Mouse (Mus musculus) ES-Bruce4 (cell line): ENCODE results near the gene Itga10. TPM values are rescaled to one million over a fixed set of nuclear protein-coding genes. Genes with fewer than 3 reads are reported as not detected.

Source experiments
- H3K27ac ChIP-seq: 2 replicates; pipeline ENCODE4 v1.5.1; 2012; ENCODE audit warnings: low read length, inconsistent platforms; ENCODE audit not compliant: insufficient read depth
- H3K27me3 ChIP-seq: 2 replicates; pipeline ENCODE4 v1.6.1; 2012; ENCODE audit warnings: mild to moderate bottlenecking, low read length, inconsistent platforms; ENCODE audit not compliant: control insufficient read depth, poor library complexity, insufficient read depth, severe bottlenecking
- H3K36me3 ChIP-seq: 2 replicates; pipeline ENCODE4 v1.6.1; 2012; ENCODE audit warnings: inconsistent platforms, mild to moderate bottlenecking, low read length, moderate library complexity; ENCODE audit not compliant: control insufficient read depth, poor library complexity, insufficient read depth, severe bottlenecking
- H3K4me1 ChIP-seq: one replicate; pipeline ENCODE4 v1.8.1; 2011; ENCODE audit warnings: low read length; ENCODE audit not compliant: control insufficient read depth, insufficient read depth
- H3K4me3 ChIP-seq: 2 replicates; pipeline ENCODE4 v1.5.1; 2011; ENCODE audit warnings: low read depth, mild to moderate bottlenecking, low read length
- H3K9ac ChIP-seq: 2 replicates; pipeline ENCODE4 v1.6.1; 2012; ENCODE audit warnings: low read depth, mild to moderate bottlenecking, inconsistent platforms; ENCODE audit not compliant: poor library complexity, severe bottlenecking
- H3K9me3 ChIP-seq: replicated peaks from 2 replicates; pipeline ENCODE4 v1.6.1; 2012; ENCODE audit warnings: mild to moderate bottlenecking, low read length, inconsistent platforms; ENCODE audit not compliant: control insufficient read depth, poor library complexity, insufficient read depth, severe bottlenecking
- CTCF ChIP-seq: IDR thresholded peaks from one replicate; pipeline ENCODE4 v1.8.1; 2011; ENCODE audit warnings: low read depth, low read length
- EP300 ChIP-seq: IDR thresholded peaks from 2 replicates; pipeline ENCODE4 v1.6.1; 2011; ENCODE audit warnings: low read depth, low read length; ENCODE audit not compliant: insufficient read depth
- POLR2A ChIP-seq: IDR thresholded peaks from one replicate; pipeline ENCODE4 v1.8.1; 2011; ENCODE audit warnings: low read length; ENCODE audit not compliant: insufficient read depth
- polyA plus RNA-seq: library from polyadenylated mRNA; stranded (reverse); fragments of >200 nt; gene quantifications from 2 replicates; pipeline ENCODE4 v1.2.4, GENCODE M21; 2011; ENCODE audit warnings: low read depth; ENCODE audit not compliant: missing spikeins, insufficient read depth, insufficient read length

Gene Itga10
- polyA plus RNA-seq, 1 experiment, result 1.1 TPM

- H3K9me3 ChIP-seq, result no peaks in the 10 kb centered on the region
- peak overlapping the region; percentile 61 for H3K9ac ChIP-seq
- TF ChIP-seq EP300 (peak; percentile 96), CTCF (no peak)
- H3K36me3 ChIP-seq, result no peaks in the 10 kb centered on the region
- H3K27me3 ChIP-seq, result no peaks in the 10 kb centered on the region
- peak overlapping the region; percentile 26 for H3K4me3 ChIP-seq
- H3K27ac ChIP-seq, result peak overlapping the region; percentile 99
- peaks cover 12% of the 10 kb centered on the region for H3K4me1 ChIP-seq
Observed at GRCm38 (mm10) chr3:96674442-96674841, 29.1 kb downstream of the Itga10 start.

- Histone ChIP-seq H3K9me3 (no peaks in the 10 kb centered on the region), H3K36me3 (no peaks in the 10 kb centered on the region), H3K27me3 (no peaks in the 10 kb centered on the region), H3K4me1 (peaks cover 13% of the 10 kb centered on the region), H3K27ac (peak overlapping the region; percentile 99), H3K9ac (no peak overlapping the region), H3K4me3 (no peak overlapping the region)
- TF ChIP-seq EP300 (no peak), POLR2A (no peak), CTCF (no peak)
Observed at GRCm38 (mm10) chr3:96675171-96675570, 29.8 kb downstream of the Itga10 start.

GRCm38 (mm10) chr3:96675690-96676089 is 30.3 kb downstream of the Itga10 start:
- no peaks in the 10 kb centered on the region for H3K27me3 ChIP-seq
- no peak overlapping the region for H3K4me3 ChIP-seq
- peak overlapping the region; percentile 99 for H3K27ac ChIP-seq
- no peaks in the 10 kb centered on the region for H3K9me3 ChIP-seq
- H3K9ac ChIP-seq, result no peak overlapping the region
- no peaks in the 10 kb centered on the region for H3K36me3 ChIP-seq
- TF ChIP-seq CTCF, result no peak
- peak; percentile 3 for TF ChIP-seq POLR2A
- peak; percentile 97 for TF ChIP-seq EP300
- H3K4me1 ChIP-seq, result peaks cover 13% of the 10 kb centered on the region

- TF ChIP-seq POLR2A (no peak), EP300 (peak; percentile 61; the same call in 1 of the 2 replicates)
- Histone ChIP-seq H3K4me3 (no peak overlapping the region), H3K4me1 (peaks cover 7% of the 10 kb centered on the region), H3K9me3 (no peaks in the 10 kb centered on the region), H3K9ac (peak overlapping the region; percentile 15), H3K27me3 (no peaks in the 10 kb centered on the region), H3K36me3 (no peaks in the 10 kb centered on the region), H3K27ac (peak overlapping the region; percentile 89)
Observed at GRCm38 (mm10) chr3:96678456-96678855, 33.1 kb downstream of the Itga10 start.

GRCm38 (mm10) chr3:96679159-96679674 is 33.8 kb downstream of the Itga10 start:
- Histone ChIP-seq H3K9me3 (no peaks in the 10 kb centered on the region), H3K27me3 (no peaks in the 10 kb centered on the region), H3K36me3 (no peaks in the 10 kb centered on the region), H3K4me1 (peaks cover 6% of the 10 kb centered on the region), H3K9ac (peak overlapping the region; percentile 15; the same call in 1 of the 2 replicates), H3K27ac (peak overlapping the region; percentile 89), H3K4me3 (peak overlapping the region; percentile 11; the same call in 1 of the 2 replicates)
- TF ChIP-seq POLR2A (no peak), CTCF (no peak), EP300 (peak; percentile 95)

- TF ChIP-seq POLR2A, result no peak
- no peak for TF ChIP-seq CTCF
- peak; percentile 97 for TF ChIP-seq EP300
- Histone ChIP-seq H3K27ac (peak overlapping the region; percentile 94), H3K36me3 (no peaks in the 10 kb centered on the region), H3K4me1 (peaks cover 5% of the 10 kb centered on the region), H3K9ac (no peak overlapping the region), H3K4me3 (peak overlapping the region; percentile 20), H3K9me3 (no peaks in the 10 kb centered on the region), H3K27me3 (no peaks in the 10 kb centered on the region)
Observed at GRCm38 (mm10) chr3:96680269-96680956, 35.0 kb downstream of the Itga10 start.
